Mouse (Mus musculus): ENCODE measurements at regions not wholly inside any gene's neighbourhood (a gene's known extent, or its start where the extent isn't known, plus 50 kb on each side); places are given as distances from the start of the nearest gene placed in this dataset.

DNA sequence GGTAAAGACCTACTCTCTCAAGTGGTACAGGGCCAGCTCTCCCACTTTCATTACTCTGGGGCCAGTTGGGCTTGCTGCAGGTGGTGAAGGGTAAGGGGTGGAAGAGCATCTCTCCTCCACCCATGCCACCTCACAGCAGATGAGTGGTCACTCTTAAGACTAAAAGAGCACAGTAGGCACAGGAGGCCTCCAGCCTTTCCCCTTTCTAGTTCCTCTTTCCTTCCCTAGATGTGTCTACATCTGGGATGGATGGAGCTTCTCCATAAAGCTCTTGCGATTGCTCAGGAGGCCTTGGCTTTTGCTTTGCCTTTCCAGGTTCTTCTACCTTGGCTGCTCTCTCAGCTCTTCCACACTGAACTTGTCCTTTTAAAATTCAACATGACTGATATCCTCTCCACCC lies 151.5 kb downstream of the Mettl11b start:
- TF ChIP-seq POLR2AphosphoS2 (IDR thresholded peaks at IDR 0.05; ENCODE audit: low read length) (no peak), KAT2A (conservative IDR thresholded peaks at IDR 0.05; ENCODE audit: low read depth, low read length) (no peak), ZKSCAN1 (IDR thresholded peaks at IDR 0.05; ENCODE audit: low read depth, low read length) (no peak)

All from MEL (cell line).